Mouse (Mus musculus): ENCODE data around the gene Tspyl2. TPM values are rescaled to one million over a fixed set of nuclear protein-coding genes. Genes with fewer than 3 reads are reported as not detected.

Tspyl2 gene
- total RNA-seq, 1 experiment: 28.7 TPM

DNA sequence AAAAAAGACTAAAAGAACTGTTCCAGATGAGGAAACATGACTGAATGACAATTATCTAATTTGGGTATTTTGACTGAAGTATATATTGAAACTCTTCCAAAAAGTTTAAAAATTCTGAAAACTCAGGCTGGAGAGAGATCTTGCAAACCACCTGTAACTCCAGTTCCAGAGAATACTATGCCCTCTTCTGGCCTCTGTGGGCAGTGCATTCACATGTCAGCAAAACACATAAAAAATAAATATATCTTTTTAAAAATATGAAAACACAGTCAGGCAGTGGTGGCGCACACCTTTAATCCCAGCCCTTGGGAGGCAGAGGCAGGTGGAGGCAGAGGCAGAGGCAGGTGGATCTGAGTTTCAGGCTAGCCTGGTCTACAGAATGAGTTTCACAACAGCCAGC is 18.6 kb downstream of the Tspyl2 start:
- in situ Hi-C loops (cut with MboI; ENCODE audit: low sequenced_read_pairs in 2 of 2, unreplicated experiment in 2 of 2): no loop called here
- no peak for DNase-seq (ENCODE audit: low read depth, low spot score)
- Histone ChIP-seq H3K36me3 (ENCODE audit: control insufficient read depth, insufficient read depth, low read length, poor library complexity, severe bottlenecking) (no peaks in the 10 kb centered on the region), H3K4me1 (ENCODE audit: control insufficient read depth in 2 of 2, insufficient read depth in 2 of 2, low read length in 2 of 2, poor library complexity in 1 of 2) (no peaks in the 10 kb centered on the region), H3K27ac (ENCODE audit: insufficient read depth, low read depth, low read length, poor library complexity, severe bottlenecking) (no peak overlapping the region), H3K4me3 (ENCODE audit: insufficient read depth in 1 of 2, low read depth in 1 of 2, low read length in 2 of 2, poor library complexity in 1 of 2, severe bottlenecking in 1 of 2) (no peak overlapping the region), H3K9ac (ENCODE audit: insufficient read depth, low read depth, low read length, poor library complexity, severe bottlenecking) (no peak overlapping the region), H3K9me3 (ENCODE audit: control insufficient read depth, insufficient read depth, low read depth, low read length) (no peaks in the 10 kb centered on the region)
- TF ChIP-seq ZC3H11A (IDR thresholded peaks at IDR 0.05; ENCODE audit: borderline replicate concordance, low read depth, low read length) (no peak), CHD2 (IDR thresholded peaks at IDR 0.05; ENCODE audit: low read depth, low read length) (no peak), MAFK (IDR thresholded peaks at IDR 0.05; ENCODE audit: insufficient read depth, low read depth, low read length) (no peak), HCFC1 (IDR thresholded peaks at IDR 0.05; ENCODE audit: borderline replicate concordance, insufficient read depth, low read length) (no peak), ZNF384 (IDR thresholded peaks at IDR 0.05; ENCODE audit: low read depth, low read length) (no peak)

DNA sequence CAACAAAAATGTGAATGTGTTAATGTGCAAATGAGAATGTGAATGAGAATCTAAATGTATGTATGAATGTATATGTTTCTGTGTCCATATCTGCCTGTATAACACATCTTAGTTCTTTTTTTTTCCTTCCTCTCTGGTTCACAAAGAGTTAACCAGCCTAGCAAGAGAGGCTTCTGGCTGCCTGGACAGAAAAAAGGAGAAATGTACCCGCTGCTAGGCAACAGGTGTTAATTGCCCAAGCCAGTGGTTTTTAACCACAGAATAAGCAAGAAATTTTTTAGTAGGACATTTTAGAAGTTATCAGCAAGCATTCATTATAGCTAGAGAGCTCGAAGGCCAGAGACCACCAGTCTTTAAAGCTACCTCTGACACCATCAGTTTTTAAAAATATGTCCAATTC is 19.4 kb downstream of the Tspyl2 start:
- H3K27ac ChIP-seq (ENCODE audit: insufficient read depth, low read depth, low read length, poor library complexity, severe bottlenecking): no peak overlapping the region
- no peaks in the 10 kb centered on the region for H3K9me3 ChIP-seq (ENCODE audit: control insufficient read depth, insufficient read depth, low read depth, low read length)
- DNase-seq (ENCODE audit: low read depth, low spot score): no peak
- H3K36me3 ChIP-seq (ENCODE audit: control insufficient read depth, insufficient read depth, low read length, poor library complexity, severe bottlenecking): no peaks in the 10 kb centered on the region
- TF ChIP-seq ZNF384 (IDR thresholded peaks at IDR 0.05; ENCODE audit: low read depth, low read length) (no peak), MAFK (IDR thresholded peaks at IDR 0.05; ENCODE audit: insufficient read depth, low read depth, low read length) (no peak), ZC3H11A (IDR thresholded peaks at IDR 0.05; ENCODE audit: borderline replicate concordance, low read depth, low read length) (no peak), HCFC1 (IDR thresholded peaks at IDR 0.05; ENCODE audit: borderline replicate concordance, insufficient read depth, low read length) (no peak), CHD2 (IDR thresholded peaks at IDR 0.05; ENCODE audit: low read depth, low read length) (no peak)
- no peak overlapping the region for H3K9ac ChIP-seq (ENCODE audit: insufficient read depth, low read depth, low read length, poor library complexity, severe bottlenecking)
- no peak overlapping the region for H3K4me3 ChIP-seq (ENCODE audit: insufficient read depth in 1 of 2, low read depth in 1 of 2, low read length in 2 of 2, poor library complexity in 1 of 2, severe bottlenecking in 1 of 2)
- in situ Hi-C loops (cut with MboI; ENCODE audit: low sequenced_read_pairs in 2 of 2, unreplicated experiment in 2 of 2): no loop called here
- no peaks in the 10 kb centered on the region for H3K4me1 ChIP-seq (ENCODE audit: control insufficient read depth in 2 of 2, insufficient read depth in 2 of 2, low read length in 2 of 2, poor library complexity in 1 of 2)

DNA sequence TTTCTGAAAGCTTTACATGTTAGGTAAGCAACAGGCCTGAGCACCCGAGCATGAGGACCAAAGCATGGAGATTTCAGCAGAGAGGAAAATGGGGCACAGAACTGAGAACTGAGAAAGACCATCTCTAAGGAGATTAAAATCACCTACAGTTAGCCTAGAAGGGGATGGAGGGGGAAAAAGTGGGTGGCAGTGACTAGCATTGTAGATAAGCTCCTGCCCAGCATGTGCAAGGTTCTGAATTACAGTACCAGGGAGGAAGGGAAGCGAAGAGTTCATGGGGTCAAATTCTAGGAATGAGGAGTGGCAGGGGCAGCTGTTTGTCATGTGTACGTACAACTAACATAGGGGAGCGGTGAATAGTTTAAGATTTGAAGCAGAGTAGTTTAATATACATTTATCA is 21.7 kb downstream of the Tspyl2 start:
- H3K4me3 ChIP-seq (ENCODE audit: insufficient read depth in 1 of 2, low read depth in 1 of 2, low read length in 2 of 2, poor library complexity in 1 of 2, severe bottlenecking in 1 of 2): no peak overlapping the region
- no peak for DNase-seq (ENCODE audit: low read depth, low spot score)
- 0 out of 2 replicates have a peak, but pooled peaks cover 2% of the 10 kb centered on the region for H3K36me3 ChIP-seq (ENCODE audit: control insufficient read depth, insufficient read depth, low read length, poor library complexity, severe bottlenecking)
- no peak overlapping the region for H3K9ac ChIP-seq (ENCODE audit: insufficient read depth, low read depth, low read length, poor library complexity, severe bottlenecking)
- H3K27ac ChIP-seq (ENCODE audit: insufficient read depth, low read depth, low read length, poor library complexity, severe bottlenecking): no peak overlapping the region
- TF ChIP-seq HCFC1 (IDR thresholded peaks at IDR 0.05; ENCODE audit: borderline replicate concordance, insufficient read depth, low read length): no peak
- no peak for TF ChIP-seq ZNF384 (IDR thresholded peaks at IDR 0.05; ENCODE audit: low read depth, low read length)
- TF ChIP-seq ZC3H11A (IDR thresholded peaks at IDR 0.05; ENCODE audit: borderline replicate concordance, low read depth, low read length): no peak
- no peak for TF ChIP-seq CHD2 (IDR thresholded peaks at IDR 0.05; ENCODE audit: low read depth, low read length)
- no peak for TF ChIP-seq MAFK (IDR thresholded peaks at IDR 0.05; ENCODE audit: insufficient read depth, low read depth, low read length)
- H3K9me3 ChIP-seq (ENCODE audit: control insufficient read depth, insufficient read depth, low read depth, low read length): no peaks in the 10 kb centered on the region
- in situ Hi-C loops (cut with MboI; ENCODE audit: low sequenced_read_pairs in 2 of 2, unreplicated experiment in 2 of 2): no loop called here
- no peaks in the 10 kb centered on the region for H3K4me1 ChIP-seq (ENCODE audit: control insufficient read depth in 2 of 2, insufficient read depth in 2 of 2, low read length in 2 of 2, poor library complexity in 1 of 2)

DNA sequence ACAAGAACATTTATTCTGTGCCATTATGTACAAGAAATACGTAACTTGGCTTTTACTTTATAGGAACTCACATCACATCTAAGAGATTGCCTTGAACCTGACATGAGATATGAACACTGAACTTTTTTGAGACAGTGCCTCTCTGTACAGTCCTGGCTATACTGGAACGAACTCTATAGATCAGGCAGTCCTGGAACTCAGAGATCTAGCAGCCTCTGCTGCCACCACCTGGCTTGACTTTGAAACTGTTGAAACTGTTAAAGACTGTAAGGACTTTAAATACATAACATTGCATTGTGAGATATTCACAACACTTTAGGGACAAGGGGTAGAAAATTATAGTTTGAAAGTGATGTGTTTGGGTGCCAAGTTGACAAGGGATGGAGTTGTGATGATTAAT is 34.3 kb downstream of the Tspyl2 start:
- Histone ChIP-seq H3K36me3 (ENCODE audit: control insufficient read depth, insufficient read depth, low read length, poor library complexity, severe bottlenecking) (peaks cover 2% of the 10 kb centered on the region; the same call in 1 of the 2 replicates), H3K4me3 (ENCODE audit: insufficient read depth in 1 of 2, low read depth in 1 of 2, low read length in 2 of 2, poor library complexity in 1 of 2, severe bottlenecking in 1 of 2) (no peak overlapping the region), H3K27ac (ENCODE audit: insufficient read depth, low read depth, low read length, poor library complexity, severe bottlenecking) (no peak overlapping the region), H3K4me1 (ENCODE audit: control insufficient read depth in 2 of 2, insufficient read depth in 2 of 2, low read length in 2 of 2, poor library complexity in 1 of 2) (no peaks in the 10 kb centered on the region), H3K9me3 (ENCODE audit: control insufficient read depth, insufficient read depth, low read depth, low read length) (no peaks in the 10 kb centered on the region), H3K9ac (ENCODE audit: insufficient read depth, low read depth, low read length, poor library complexity, severe bottlenecking) (no peak overlapping the region)
- in situ Hi-C loops (cut with MboI; ENCODE audit: low sequenced_read_pairs in 2 of 2, unreplicated experiment in 2 of 2): no loop called here
- TF ChIP-seq HCFC1 (IDR thresholded peaks at IDR 0.05; ENCODE audit: borderline replicate concordance, insufficient read depth, low read length) (no peak), ZC3H11A (IDR thresholded peaks at IDR 0.05; ENCODE audit: borderline replicate concordance, low read depth, low read length) (no peak; the same call in 1 of the 2 replicates), CHD2 (IDR thresholded peaks at IDR 0.05; ENCODE audit: low read depth, low read length) (no peak), MAFK (IDR thresholded peaks at IDR 0.05; ENCODE audit: insufficient read depth, low read depth, low read length) (no peak), ZNF384 (IDR thresholded peaks at IDR 0.05; ENCODE audit: low read depth, low read length) (no peak)
- DNase-seq (ENCODE audit: low read depth, low spot score): no peak

DNA sequence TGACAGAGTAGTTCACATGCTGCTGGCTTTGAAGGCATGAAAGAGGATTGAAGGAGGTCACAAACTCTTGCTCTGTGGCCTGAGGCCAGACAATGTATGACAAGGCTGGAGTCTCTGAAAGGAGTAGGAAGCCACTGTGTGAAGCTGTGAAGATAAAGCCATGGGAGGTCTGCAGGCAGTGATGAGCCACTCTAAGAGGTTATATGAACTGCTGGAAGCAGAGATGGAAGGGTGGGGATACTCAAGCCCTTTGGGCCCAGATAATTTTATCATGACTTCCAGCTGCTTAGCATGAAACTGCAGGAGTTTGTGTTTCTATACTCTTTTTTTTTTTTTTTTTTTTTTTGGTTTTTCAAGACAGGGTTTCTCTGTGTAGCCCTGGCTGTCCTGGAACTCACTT is 34.9 kb downstream of the Tspyl2 start:
- no peaks in the 10 kb centered on the region for H3K4me1 ChIP-seq (ENCODE audit: control insufficient read depth in 2 of 2, insufficient read depth in 2 of 2, low read length in 2 of 2, poor library complexity in 1 of 2)
- DNase-seq (ENCODE audit: low read depth, low spot score): no peak
- TF ChIP-seq CHD2 (IDR thresholded peaks at IDR 0.05; ENCODE audit: low read depth, low read length) (no peak), ZC3H11A (IDR thresholded peaks at IDR 0.05; ENCODE audit: borderline replicate concordance, low read depth, low read length) (no peak), ZNF384 (IDR thresholded peaks at IDR 0.05; ENCODE audit: low read depth, low read length) (no peak), HCFC1 (IDR thresholded peaks at IDR 0.05; ENCODE audit: borderline replicate concordance, insufficient read depth, low read length) (no peak), MAFK (IDR thresholded peaks at IDR 0.05; ENCODE audit: insufficient read depth, low read depth, low read length) (no peak)

More for the DNA sequence above, 34.9 kb downstream of the Tspyl2 start:
- Histone ChIP-seq H3K27ac (ENCODE audit: insufficient read depth, low read depth, low read length, poor library complexity, severe bottlenecking) (no peak overlapping the region), H3K9ac (ENCODE audit: insufficient read depth, low read depth, low read length, poor library complexity, severe bottlenecking) (no peak overlapping the region), H3K4me3 (ENCODE audit: insufficient read depth in 1 of 2, low read depth in 1 of 2, low read length in 2 of 2, poor library complexity in 1 of 2, severe bottlenecking in 1 of 2) (no peak overlapping the region), H3K36me3 (ENCODE audit: control insufficient read depth, insufficient read depth, low read length, poor library complexity, severe bottlenecking) (peaks cover 2% of the 10 kb centered on the region; the same call in 1 of the 2 replicates), H3K9me3 (ENCODE audit: control insufficient read depth, insufficient read depth, low read depth, low read length) (no peaks in the 10 kb centered on the region)
- in situ Hi-C loops (cut with MboI; ENCODE audit: low sequenced_read_pairs in 2 of 2, unreplicated experiment in 2 of 2): no loop called here

Data from ES-E14 (cell line).